Mouse (Mus musculus): ENCODE measurements around the gene Gm15448. TPM values are rescaled to one million over a fixed set of nuclear protein-coding genes. Genes with fewer than 3 reads are reported as not detected.
"Not testable (repeated sequence)": the region's sequence is repeated elsewhere in the genome, so short reads cannot be mapped to it uniquely, and the experiment has no call there.

The Gm15448 gene
- under 1 TPM; 0.15 to 0.20 TPM for total RNA-seq (2021)
- long read RNA-seq, experiment 1, result 0 reads
- long read RNA-seq, experiment 2, result 0 reads

DNA sequence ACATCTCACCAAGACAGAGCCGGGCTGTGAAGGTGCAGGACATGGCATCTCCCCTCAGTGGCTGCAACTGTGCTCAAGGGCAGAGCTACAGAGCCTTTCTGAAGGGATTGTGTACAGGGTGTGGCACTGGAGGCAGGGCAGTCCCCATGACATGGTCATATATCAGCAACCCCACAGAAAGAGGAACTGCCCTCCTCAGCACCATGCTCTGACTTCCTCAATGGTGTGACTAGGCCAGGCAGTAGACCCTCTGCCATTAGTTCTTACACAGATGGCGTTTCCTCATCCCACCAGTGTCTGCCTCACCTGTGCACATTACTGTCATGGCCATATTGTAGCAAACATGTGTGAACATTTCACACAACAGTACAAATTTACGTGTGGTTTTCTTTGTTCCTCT, at the start of gene Gm15448:
TSS of gene Gm15448 (minus strand) at position 89 of the 400 bp plus-strand sequence.
- intact Hi-C loops (cut with DNase I); DNase-seq: not testable (repeated sequence)

DNA sequence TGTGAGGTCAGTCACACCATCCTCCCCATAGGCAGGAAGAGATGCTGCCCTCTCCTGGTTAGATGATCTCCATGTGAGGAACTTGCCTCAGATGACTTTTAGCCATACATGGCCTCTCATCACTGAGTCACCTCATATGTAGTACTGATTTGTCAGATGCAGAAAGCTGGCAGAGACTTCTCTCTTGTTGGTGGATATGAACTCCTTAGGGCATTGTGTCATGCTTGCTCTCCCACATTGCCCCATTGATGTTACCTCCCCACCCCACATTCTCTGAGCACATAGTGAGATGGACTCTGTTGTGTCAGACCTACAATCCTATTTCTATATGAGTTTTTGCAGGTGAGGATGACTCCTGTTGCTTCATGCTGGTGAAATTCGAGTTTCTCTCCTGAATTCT, 49.5 kb upstream of the Gm15448 start:
- DNase-seq; intact Hi-C loops (cut with DNase I): not testable (repeated sequence)

DNA sequence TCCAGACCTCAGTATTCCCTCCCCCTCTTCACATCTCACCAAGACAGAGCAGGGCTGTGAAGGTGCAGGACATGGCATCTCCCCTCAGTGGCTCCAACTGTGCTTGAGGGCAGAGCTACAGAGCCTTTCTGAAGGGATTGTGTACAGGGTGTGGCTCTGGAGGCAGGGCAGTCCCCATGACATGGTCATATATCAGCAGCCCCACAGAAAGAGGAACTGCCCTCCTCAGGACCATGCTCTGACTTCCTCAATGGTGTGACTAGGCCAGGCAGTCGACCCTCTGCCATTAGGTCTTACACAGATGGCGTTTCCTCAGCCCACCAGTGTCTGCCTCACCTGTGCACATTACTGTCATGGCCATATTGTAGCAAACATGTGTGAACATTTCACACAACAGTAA, 19.5 kb upstream of the Gm15448 start, which contains the start of gene Pira2:
TSS of gene Pira2 (minus strand) at position 101 of the 400 bp plus-strand sequence.
- DNase-seq; intact Hi-C loops (cut with DNase I): not testable (repeated sequence)

DNA sequence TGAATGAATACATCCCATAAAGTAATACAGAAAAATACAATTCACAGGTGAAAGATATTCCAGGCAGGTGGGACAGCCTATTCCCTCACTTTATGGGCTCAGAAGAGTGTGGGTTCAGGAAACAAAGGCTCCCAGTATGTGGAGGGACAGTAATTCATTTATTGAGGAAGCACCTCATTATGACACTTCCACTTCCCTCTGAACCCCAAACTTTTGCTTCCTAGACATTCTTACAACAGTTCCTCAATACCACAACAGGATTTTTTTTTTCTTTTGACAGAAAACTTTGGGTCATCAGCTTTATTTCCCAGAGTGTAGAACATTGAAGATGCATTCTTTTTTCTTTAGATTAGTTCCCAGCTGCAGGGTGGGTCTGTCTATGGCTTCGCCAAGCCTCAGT, 12.4 kb upstream of the Gm15448 start:
- DNase-seq; intact Hi-C loops (cut with DNase I): not testable (repeated sequence)

DNA sequence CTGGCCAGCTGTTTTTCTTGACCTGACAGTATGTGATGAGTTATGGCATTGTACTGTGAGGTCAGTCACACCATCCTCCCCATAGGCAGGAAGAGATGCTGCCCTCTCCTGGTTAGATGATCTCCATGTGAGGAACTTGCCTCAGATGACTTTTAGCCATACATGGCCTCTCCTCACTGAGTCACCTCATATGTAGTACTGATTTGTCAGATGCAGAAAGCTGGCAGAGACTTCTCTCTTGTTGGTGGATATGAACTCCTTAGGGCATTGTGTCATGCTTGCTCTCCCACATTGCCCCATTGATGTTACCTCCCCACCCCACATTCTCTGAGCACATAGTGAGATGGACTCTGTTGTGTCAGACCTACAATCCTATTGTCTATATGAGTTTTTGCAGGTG, 5.1 kb upstream of the Gm15448 start:
- DNase-seq; intact Hi-C loops (cut with DNase I): not testable (repeated sequence)

DNA sequence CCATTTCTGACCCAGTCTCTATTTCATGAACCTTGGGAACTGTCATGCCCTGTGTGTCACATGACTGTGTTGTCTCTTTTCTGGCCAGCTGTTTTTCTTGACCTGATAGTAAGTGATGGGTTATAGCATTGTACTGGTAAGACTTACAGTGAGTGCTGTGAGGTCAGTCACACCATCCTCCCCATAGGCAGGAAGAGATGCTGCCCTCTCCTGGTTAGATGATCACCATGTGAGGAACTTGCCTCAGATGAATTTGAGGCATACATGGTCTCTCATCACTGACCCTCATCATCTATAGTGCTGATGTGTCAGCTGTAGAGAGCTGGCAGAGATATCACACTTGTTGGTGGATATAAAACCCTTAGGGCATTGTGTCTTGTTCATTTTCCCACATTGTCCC, 13.6 kb downstream of the Gm15448 start:
- intact Hi-C loops (cut with DNase I); DNase-seq: not testable (repeated sequence)

DNA sequence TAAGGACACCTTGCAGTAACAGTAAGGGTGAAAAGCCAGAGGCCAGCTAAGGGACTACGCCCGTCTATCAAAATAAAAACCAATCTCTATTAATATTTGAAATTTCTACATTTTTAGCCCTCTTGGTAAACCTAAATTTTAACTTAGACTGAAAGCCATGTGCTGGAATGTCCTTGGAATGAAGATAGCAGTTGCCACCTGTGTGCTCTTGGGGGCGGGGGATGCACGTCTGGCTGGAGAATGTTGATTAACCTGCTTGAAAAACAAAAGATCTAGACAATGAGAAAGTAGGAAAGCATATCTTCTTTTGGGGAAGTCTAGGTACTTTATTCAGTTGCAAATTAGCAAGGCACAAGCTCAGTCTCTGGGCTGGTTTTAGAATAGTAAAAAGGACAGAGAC, 22.6 kb downstream of the Gm15448 start:
- DNase-seq; intact Hi-C loops (cut with DNase I): not testable (repeated sequence)

DNA sequence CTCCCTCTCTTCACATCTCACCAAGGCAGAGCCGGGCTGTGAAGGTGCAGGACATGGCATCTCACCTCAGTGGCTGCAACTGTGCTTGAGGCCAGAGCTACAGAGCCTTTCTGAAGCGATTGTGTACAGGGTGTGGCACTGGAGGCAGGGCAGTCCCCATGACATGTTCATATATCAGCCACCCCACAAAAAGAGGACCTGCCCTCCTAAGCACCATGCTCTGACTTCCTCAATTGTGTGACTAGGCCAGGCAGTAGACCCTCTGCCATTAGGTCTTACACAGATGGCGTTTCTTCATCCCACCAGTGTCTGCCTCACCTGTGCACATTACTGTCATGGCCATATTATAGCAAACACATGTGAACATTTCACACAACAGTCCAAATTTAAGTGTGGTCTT, 25.5 kb downstream of the Gm15448 start:
- intact Hi-C loops (cut with DNase I); DNase-seq: not testable (repeated sequence)

DNA sequence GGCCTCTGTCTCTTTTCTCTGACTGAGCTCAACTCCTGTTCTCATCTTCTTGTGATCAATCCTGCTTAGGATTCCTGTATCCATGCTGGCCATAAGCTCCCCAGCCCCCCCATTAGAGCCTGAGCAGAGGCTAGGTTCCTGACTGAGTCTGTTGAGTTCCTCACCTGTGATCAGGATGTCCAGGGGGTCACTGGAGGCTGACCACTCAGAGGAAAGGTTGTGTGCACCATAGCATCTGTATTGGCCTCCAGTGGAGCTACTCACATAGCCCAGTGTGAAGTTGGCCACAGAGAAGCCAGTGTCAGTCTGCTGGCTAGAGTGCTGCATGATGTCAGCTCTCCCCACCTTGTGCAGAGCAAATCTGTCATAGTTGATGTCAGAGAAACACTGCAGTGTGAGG, 29.2 kb downstream of the Gm15448 start:
- DNase-seq; intact Hi-C loops (cut with DNase I): not testable (repeated sequence)

Other genes with a start within 250 kb of the Gm15448 start
- not detected for gene Oscar, start 209.5 kb downstream of the Gm15448 start, total RNA-seq (2021)
- gene Ndufa3, start 208.3 kb downstream of the Gm15448 start, total RNA-seq (2021), result 100 to 1,000 TPM; 868 to 976 TPM
- 10 to 100 TPM; 12.8 to 17.0 TPM for gene Tfpt, start 195.8 kb downstream of the Gm15448 start, total RNA-seq (2021)
- gene Prpf31, start 195.7 kb downstream of the Gm15448 start, total RNA-seq (2021), result 10 to 100 TPM; 20.9 to 21.7 TPM
- 10 to 100 TPM; 13.3 to 19.8 TPM for gene Cnot3, start 180.4 kb downstream of the Gm15448 start, total RNA-seq (2021)
- 1 to 10 TPM; 3.3 to 6.1 TPM for gene Leng1, start 159.8 kb downstream of the Gm15448 start, total RNA-seq (2021)
- gene Tmc4, start 148.1 kb downstream of the Gm15448 start, total RNA-seq (2021), result under 1 TPM; 0.43 to 0.94 TPM
- 10 to 100 TPM; 26.6 to 27.9 TPM for gene Tsen34, start 132.8 kb downstream of the Gm15448 start, total RNA-seq (2021)
- gene Mboat7, start 132.2 kb downstream of the Gm15448 start, total RNA-seq (2021), result 10 to 100 TPM in 1 of 2 experiments, 1 to 10 TPM in 1; 8.4 to 10.2 TPM
- 100 to 1,000 TPM; 353 to 420 TPM for gene Rps9, start 121.7 kb downstream of the Gm15448 start, total RNA-seq (2021)
- under 1 TPM; 0.61 to 0.89 TPM for gene Pirb, start 105.3 kb downstream of the Gm15448 start, total RNA-seq (2021)
- gene Pira2, start 19.4 kb upstream of the Gm15448 start, total RNA-seq (2021), result under 1 TPM in 1 of 2 experiments, not detected in 1; 0.37 TPM
- under 1 TPM in 1 of 2 experiments, not detected in 1; 0.20 TPM for gene Gm14548, start 72.4 kb upstream of the Gm15448 start, total RNA-seq (2021)
- gene Lilra6, start 89.8 kb upstream of the Gm15448 start, total RNA-seq (2021), result not detected
- gene Lair1, start 237.5 kb upstream of the Gm15448 start, total RNA-seq (2021), result under 1 TPM; 0.08 to 0.54 TPM